Mouse (Mus musculus): ENCODE data around the gene Gjb4.
A peak's percentile ranks its signal among the peaks of the same experiment; 100 is the strongest.

Gjb4 gene

DNA sequence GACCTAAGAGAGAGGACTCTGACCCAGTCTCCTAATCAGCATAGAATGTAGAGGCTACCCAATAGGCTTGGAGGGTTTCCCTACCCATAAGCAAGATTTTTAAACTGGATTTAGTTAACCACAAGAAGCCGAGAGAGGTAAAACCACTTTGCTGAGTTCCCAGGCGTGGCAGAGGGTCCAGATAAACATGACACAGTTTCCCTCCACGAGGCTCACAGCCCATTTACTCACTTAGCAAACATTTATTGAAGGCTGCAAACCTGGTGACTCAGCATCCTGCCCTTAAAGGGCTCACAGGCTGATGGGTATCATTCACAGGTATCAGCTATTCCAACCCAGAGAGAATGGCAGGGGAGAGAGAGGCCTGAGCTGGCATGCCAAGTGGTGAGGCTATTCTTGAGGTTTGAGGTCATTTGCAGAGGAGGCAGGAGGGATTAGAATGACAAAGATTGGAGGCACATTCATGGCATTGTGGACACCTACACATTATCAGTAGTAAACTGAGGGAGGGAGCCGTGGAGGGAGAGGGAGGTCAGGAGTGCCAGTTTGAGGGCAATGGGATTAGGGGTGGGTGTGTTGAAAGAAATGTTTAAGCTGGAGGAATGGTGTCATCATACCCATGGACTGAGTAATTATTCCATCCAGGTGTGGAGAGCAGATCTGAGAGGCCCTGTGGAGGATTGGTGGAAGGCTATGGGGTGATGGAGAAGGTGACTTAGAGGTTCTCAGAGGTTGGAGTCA lies 4.2 kb downstream of the Gjb4 start:
- no peak for DNase-seq (ENCODE audit: low spot score in 2 of 2)

DNA sequence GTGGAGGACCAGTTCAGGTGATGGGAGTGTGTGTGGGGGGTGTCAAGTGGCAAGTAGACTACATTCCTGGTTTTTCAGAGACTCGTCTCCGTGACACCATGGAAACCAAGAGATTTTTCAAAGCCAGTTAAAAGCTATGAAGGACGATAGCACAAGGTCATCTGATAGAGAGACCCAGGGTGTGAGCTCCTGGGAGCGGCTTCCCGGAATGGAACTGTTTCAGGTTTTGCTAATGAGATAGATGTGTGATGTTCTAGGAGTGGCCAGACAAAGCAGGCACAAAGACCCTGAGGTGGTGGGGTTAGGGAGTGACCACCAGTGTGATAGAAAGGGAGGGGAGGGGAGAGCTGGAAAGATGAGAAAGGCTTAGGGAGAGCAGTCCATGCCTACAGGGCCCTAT lies 8.9 kb downstream of the Gjb4 start:
- no peak for DNase-seq (ENCODE audit: low spot score in 2 of 2)

- no peak for DNase-seq (ENCODE audit: low spot score in 2 of 2)
These were observed 12.5 kb downstream of the Gjb4 start for GRCm38 (mm10) chr4:127341372-127341771.

- DNase-seq (ENCODE audit: low spot score in 2 of 2), result no peak
These were observed 16.2 kb downstream of the Gjb4 start for GRCm38 (mm10) chr4:127337668-127338067.

DNA sequence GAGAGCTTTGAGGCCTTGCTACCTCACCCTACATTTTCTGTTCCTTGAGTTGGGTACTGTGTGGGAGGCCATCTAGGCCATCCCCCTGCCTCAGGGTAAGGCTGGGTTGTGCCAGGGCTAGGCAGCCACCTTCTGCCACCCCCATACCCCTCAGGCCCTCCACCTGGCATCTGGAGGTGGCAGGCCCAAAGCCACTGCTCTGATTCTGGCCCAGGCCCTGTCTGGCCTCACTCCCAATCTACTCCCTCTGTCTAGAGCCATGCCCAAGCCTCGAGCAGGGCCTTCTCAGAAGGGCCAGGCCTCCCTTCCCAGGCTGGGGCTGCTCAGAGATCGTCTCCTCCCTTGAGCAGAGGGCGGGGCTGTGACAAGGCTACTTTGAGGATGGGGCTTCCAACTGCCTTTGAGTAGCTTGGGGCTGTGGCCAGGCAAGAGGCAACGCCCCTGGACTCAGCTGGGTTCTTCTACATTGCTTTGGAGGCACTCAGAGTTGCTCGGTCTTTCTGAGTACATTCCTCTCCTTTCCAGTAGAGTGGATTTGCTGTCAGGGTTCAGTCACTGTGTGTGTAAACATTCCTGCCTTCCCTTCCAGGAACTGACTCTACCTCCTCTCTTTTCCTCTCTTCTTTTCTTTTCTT lies 18.9 kb downstream of the Gjb4 start:
- DNase-seq (ENCODE audit: low spot score in 2 of 2), result no peak

DNA sequence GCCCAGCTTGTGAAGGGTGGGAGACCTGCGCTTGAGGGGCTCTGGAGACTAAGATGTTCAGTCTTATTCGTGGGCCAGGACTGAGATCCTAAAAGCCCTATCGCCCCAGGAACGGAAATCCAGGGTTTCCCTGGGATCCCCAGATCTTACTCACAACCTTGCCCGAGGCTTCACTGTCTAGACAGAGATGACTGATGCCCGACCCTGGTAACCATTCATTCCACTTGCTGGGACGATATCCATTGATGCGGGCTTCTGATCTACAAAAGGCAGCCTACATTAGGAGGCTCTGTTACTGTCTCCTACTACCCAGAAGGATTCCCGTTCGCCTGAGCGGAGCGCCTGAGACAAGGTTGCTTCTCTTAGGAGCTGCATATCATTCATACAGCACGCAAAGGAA lies 22.7 kb downstream of the Gjb4 start:
- no peak for DNase-seq (ENCODE audit: low spot score in 2 of 2)

GRCm38 (mm10) chr4:127330181-127331100 lies 23.4 kb downstream of the Gjb4 start, which contains the start of gene Gjb3:
Gene Gjb3, minus strand, starts transcription at chr4:127330844.
- DNase-seq (ENCODE audit: low spot score in 2 of 2), result no peak

- DNase-seq (ENCODE audit: low spot score in 2 of 2), result no peak
These were observed 24.1 kb downstream of the Gjb4 start for GRCm38 (mm10) chr4:127329751-127330150.

- no peak for DNase-seq (ENCODE audit: low spot score in 2 of 2)
These were observed 24.8 kb downstream of the Gjb4 start for GRCm38 (mm10) chr4:127329046-127329445.

DNA sequence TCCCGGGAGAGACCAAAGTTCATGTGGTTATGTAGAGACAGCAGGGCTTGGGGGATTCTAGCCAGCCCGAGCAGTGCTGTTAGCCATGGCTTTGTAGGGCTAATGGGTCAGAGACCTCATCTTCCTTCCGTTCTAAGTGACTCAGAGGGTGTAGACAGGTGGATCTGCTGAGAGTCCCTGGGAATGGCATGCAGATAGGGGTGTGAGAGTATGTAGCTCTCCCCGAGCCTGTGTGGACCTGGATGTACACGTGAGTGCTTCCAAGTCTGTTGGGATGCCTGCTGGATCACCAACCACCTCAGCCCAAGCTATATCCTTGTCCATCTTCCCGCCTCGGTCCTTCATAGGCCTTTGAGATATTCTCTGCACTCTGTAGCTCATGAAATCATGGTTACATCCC lies 25.5 kb downstream of the Gjb4 start:
- DNase-seq (ENCODE audit: low spot score in 2 of 2), result no peak

GRCm38 (mm10) chr4:127327749-127328148 lies 26.1 kb downstream of the Gjb4 start:
- no peak for DNase-seq (ENCODE audit: low spot score in 2 of 2)

DNA sequence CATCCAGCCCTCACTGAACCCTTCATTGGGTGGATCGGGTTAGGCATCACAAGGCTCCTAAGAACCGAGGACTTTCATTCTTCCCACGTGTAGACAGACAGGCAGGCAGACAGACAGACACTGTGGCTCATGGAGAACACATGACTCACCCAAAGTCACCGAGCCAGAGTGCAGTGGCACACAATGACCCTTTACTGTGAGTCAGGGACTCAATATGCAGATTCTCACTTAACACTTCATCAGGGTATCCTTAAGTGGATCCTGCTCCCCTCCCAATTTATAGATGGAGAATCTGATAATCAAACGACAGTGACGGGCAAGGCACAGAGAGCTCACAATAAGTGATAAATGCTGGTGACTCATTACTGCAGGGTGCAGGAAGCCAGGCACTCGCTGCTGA lies 26.6 kb downstream of the Gjb4 start:
- DNase-seq (ENCODE audit: low spot score in 2 of 2), result no peak

DNA sequence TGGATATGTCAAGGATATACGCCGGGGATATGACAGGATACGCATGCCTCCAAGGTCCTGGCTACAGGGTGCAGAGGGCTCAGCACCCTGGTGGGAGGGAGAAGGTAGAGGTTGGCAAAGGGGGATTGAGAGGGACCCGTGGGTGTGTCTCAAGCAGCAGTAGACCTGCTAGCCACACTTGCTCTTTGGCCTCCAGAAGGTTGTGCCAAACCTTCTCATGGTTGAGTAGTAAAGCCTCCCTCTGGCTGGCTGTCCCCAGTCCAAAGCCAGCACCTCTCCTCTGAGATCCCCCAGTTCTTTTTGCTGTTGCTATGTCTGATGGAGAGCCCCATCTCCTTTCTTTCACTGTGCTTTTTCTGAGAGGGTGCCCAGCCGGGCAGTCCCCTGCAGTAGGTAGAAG lies 28.6 kb downstream of the Gjb4 start:
- DNase-seq (ENCODE audit: low spot score in 2 of 2), result no peak

DNA sequence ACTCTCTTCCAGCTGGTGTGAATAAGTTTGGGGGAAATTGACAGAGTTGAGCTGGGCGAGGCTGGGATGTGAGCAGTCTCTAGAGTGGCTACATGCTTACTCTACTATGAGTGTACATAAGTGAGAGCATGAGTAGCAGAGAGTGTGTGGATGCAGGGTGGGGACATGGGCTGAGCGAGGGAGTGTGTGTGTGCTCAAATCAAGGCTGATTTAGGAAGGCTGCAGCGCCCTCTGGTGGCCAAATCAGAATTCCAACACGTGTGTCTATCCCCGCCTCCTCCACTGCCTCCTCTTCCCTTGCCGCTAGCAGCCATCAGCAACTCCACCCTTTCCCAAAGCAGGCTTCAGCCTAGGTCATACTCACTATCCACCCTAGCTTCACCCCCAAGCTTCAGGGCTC lies 29.1 kb downstream of the Gjb4 start:
- DNase-seq (ENCODE audit: low spot score in 2 of 2), result peak; percentile 51 to 84

GRCm38 (mm10) chr4:127324296-127324695 lies 29.6 kb downstream of the Gjb4 start:
- no peak for DNase-seq (ENCODE audit: low spot score in 2 of 2)

GRCm38 (mm10) chr4:127323651-127324050 lies 30.2 kb downstream of the Gjb4 start:
- no peak for DNase-seq (ENCODE audit: low spot score in 2 of 2)

DNA sequence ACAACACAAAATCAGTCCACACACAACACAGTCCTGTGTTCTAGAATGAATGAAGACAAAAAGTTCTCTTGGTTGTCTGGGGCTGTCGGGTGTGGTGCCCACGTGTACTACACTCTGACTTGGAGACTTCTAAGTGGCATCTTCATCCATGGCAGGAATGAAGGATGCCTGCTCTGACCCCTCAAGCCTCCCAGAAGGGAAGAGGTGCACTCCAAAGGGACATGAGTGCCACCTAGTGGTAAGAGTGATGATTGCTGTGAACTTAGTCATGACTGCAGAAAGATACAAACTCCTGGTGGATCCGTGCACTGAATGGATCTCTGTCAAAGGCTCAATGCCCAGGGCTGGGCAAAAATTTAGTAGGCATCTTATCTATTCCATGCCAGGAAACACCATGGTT lies 34.3 kb downstream of the Gjb4 start:
- DNase-seq (ENCODE audit: low spot score in 2 of 2), result no peak

- no peak for DNase-seq (ENCODE audit: low spot score in 2 of 2)
These were observed 36.7 kb downstream of the Gjb4 start for GRCm38 (mm10) chr4:127317143-127317542.

GRCm38 (mm10) chr4:127315753-127316152 lies 38.1 kb downstream of the Gjb4 start:
- DNase-seq (ENCODE audit: low spot score in 2 of 2), result no peak

GRCm38 (mm10) chr4:127314585-127314984 lies 39.3 kb downstream of the Gjb4 start:
- no peak for DNase-seq (ENCODE audit: low spot score in 2 of 2)

DNA sequence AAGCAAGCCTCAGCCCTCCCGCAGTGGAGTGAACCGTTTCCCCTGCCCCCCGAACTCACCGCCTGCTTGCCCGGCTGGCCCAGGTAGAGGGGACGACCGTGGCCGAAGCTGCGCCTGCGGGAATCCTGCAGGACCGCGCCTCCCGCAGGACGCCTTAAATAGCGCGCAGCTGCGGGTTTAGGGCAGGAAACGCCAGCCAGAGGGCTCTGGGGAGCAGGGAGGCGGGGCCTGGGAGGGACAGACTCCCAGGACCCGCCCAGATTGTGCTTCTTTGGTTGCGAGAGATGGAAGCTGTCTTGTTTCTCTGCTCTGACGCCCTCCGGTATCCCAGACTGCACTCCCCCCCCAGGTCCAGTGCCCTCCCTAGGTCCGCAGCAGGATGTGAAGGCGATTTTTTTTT lies 40.0 kb downstream of the Gjb4 start, which contains the start of gene Gja4:
TSS of gene Gja4 (minus strand) at position 179 of the 400 bp plus-strand sequence.
- DNase-seq (ENCODE audit: low spot score in 2 of 2), result peak in 1 of 2 experiments; percentile 59

GRCm38 (mm10) chr4:127312349-127312748 lies 41.5 kb downstream of the Gjb4 start:
- no peak for DNase-seq (ENCODE audit: low spot score in 2 of 2)
